Mouse (Mus musculus) layer of hippocampus, adult 9-11 months (tissue): ENCODE data around the gene Lfng.

Experiments
- DNase-seq: peaks from one replicate; pipeline ENCODE4 v3.0.0; 2022

The Lfng gene

DNA sequence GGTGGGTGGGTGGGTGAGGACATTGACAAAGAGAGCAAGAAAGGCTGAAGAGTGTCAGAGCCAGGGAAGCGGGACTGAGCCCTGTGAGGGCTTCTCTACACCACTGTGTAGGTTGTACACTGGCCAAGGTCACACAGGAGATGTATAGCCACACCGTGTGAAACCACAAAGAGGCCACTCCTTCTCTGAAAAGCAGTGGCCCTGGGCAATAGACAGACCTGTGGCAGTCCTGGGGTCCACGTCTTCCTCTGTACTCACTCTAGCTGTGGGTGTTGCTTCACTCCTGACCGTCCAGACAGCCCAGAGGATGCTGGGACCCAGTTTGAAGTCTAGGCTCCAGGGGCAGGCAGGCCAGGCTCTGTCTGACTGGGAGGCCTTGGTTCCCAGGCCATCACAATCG is 12.3 kb upstream of the Lfng start:
- no peak for DNase-seq

DNA sequence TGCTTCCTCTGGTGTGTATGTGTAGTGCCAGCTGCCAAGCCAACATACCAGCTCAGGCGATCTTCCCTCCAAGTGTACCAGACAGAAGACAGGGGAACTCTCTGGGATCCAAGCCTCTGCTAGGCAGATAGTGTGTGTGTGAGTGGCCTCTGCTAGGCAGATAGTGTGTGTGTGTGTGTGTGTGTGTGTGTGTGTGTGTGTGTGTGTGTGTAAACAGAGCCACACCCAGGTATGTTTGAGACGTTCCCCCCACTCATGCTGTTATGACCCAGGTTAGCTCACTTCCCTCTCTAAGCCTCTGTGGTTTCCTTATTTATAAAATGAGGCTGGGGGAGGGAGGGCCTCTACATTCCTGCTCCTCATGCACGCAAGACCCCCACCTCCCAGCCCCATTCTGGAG is 10.7 kb upstream of the Lfng start:
- no peak for DNase-seq

DNA sequence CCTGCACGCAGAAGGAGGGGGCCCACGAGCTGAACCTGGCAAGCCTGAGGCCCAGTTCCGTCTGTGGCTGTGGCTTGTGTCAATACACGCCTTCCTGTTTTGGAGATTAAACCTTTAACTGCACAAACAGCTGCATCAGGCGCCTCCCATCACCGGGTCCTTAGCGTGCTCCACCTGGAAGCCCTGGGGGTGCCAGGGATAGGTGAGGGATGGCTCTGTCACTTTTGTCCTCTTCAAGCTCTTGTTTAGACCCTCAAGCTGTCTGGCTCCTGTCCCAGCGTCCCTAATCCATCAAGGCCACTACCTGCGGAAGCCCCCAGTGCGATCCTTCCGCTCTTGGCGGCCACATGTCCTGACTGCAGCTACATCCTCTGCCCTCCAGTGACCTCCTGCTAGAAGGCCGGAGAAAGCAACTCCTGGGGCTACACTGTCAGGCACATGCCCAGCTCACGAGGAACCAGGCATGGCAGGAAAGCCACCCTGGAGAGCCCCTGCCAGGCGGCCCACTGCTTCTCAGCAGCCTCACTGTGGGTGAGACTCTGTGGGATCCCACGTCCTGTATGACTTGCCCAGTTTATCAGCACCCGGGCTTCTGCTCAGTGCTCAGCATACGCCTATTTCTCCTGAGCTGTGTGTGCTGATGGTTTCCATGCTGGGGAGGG is 10.1 kb upstream of the Lfng start:
- no peak for DNase-seq

GRCm38 (mm10) chr5:140597787-140598186 is 9.3 kb upstream of the Lfng start:
- DNase-seq = no peak

- DNase-seq = no peak
Measured at GRCm38 (mm10) chr5:140599939-140600338, 7.2 kb upstream of the Lfng start.

DNA sequence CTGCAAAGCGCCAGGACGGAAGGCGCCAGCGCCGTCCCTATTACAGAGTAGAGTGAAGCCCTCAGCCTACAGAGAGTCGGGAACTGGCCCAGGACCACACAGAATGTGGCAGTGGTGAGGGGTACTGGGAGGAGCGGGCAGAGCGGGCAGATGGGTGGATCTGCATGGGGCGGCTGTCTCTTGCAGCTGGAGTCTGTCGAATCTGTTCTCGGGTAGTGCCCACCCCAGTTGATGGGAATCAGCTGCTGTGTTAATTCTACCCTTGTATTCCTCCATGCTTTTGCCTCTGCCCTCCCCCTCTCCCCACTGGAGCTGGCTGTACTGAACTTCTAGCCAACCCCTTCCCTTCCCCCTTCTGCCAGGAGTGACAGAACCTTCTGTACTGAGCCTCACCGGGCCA is 5.4 kb upstream of the Lfng start:
- no peak for DNase-seq

DNA sequence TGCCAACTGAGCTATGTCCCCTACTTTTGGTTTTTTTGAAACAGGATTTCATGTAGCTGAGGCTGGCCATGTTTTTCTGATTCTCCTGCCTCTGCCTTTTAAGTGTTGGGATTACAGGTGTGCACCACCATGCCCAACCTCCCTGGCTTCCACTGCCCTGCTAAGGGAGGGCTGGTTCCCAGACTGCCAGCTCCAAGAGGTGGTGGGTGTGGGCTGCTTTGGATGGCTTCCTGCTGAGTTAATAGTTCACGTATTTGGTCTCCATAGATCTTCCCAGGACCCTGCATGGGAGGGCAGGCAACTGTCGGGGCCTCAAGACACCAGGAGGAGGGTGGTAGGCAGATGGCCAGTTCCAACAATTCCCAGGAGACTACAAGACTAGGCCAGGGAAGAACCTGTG is 4.6 kb upstream of the Lfng start:
- no peak for DNase-seq

DNA sequence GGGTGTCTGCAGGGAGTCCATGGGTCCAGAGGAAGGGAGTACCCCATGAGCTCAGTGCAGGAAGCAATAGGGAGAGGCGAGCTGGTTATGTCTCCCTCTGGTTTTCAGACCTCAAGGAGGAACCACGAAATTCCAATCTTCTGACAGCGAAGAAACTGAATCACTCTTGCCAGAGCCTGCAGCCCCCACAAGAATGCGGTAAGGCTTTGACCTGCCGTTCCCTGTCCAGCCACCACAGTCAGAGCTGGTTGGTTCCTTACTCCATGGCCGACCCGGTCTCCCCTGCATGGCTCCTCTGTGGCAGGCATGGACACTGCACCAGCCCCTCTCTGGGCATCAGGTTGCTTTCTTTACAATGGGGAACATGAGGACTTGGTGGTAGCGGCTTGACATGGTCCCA is 2.7 kb upstream of the Lfng start:
- DNase-seq = no peak

- DNase-seq = no peak
Measured at GRCm38 (mm10) chr5:140605228-140605627, 1.9 kb upstream of the Lfng start.

DNA sequence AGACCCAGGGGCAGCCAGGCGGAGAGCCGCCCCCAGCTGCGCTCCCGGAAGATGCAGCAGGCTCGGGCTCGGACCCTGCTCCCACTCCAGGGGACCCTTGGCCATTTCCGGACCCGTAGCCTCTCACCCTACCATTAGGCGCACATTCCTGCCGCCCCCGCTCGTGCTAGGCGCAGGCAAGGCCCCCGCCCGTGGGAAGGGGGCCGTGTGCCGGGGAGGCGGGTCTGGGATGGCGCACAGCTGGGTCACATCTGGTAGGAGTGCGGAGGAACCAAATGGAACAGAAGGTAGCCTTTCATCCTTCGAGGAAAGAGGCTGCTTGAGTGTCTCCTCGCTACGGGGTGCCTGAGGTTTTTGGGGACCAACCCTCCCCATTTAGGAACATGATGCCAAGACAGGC is 734 bp upstream of the Lfng start:
- no peak for DNase-seq

GRCm38 (mm10) chr5:140607836-140608633 is 915 bp downstream of the Lfng start:
- DNase-seq = no peak

DNA sequence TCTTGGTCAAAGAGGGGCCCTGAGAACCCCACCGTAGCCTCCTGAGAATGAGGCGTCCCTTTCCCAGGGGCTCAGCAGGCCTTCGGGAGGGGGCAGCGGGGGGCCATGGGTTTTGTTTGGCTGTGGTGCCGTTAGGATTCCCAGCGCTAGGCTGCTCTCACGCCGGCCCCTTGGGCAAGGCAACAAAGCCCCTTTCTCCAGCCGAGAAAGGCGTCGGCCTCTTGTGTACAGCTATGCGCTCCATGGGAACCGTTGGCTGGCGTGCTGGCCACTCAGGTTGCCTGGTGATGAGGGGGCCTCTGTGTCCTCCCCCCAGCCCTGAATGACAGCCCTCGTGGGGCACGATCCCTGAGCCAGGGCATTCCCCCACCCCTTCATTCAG is 1.5 kb downstream of the Lfng start:
- peak; percentile 60 for DNase-seq

GRCm38 (mm10) chr5:140609511-140610272 is 2.6 kb downstream of the Lfng start:
- DNase-seq = peak; percentile 72

GRCm38 (mm10) chr5:140610273-140611011 is 3.3 kb downstream of the Lfng start:
- DNase-seq = no peak

DNA sequence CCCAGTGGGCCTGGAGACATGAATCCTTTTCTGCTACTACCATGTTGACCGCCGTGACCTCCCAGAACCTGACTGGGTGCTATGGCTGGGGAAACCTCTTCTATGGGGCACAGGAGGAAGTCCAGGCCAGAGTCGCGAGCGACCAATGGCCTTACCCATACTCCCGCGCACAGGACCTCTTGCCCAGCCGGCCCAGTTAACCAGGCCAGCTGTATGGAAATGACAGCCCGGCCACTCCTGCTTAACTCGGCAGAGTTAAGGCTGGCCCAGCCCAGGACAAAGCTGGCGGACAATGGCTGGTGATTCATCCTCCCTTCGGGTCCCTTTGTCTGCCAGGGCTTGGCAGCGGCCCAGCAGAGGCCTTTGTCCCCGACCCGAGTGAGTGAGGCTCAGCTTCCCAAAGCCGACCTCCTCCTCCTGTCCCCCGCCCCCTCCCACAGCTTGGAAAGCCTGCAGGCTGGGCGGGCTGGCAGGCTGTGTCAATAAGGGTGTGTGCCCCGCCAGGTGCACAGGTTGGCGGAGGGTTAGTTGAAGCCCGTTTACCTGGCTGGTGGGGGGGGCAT is 4.0 kb downstream of the Lfng start:
- DNase-seq = peak; percentile 86

GRCm38 (mm10) chr5:140611611-140612185 is 4.6 kb downstream of the Lfng start:
- no peak for DNase-seq

DNA sequence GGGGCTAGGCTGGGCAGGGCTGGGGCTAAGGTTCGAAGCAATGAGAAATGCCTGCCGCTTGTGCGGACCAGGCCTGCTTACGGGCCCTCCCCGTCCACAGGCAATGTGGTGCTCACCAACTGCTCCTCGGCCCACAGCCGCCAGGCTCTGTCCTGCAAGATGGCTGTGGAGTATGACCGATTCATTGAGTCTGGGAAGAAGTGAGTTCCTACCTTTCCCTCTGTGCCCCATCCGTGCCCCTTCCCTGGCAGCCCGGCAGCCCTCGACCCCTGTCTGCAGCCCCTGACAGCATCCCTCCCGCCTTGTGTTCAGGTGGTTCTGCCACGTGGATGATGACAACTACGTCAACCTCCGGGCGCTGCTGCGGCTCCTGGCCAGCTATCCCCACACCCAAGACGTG is 5.1 kb downstream of the Lfng start:
- no peak for DNase-seq

GRCm38 (mm10) chr5:140614141-140614540 is 7.0 kb downstream of the Lfng start:
- peak; percentile 1 for DNase-seq

DNA sequence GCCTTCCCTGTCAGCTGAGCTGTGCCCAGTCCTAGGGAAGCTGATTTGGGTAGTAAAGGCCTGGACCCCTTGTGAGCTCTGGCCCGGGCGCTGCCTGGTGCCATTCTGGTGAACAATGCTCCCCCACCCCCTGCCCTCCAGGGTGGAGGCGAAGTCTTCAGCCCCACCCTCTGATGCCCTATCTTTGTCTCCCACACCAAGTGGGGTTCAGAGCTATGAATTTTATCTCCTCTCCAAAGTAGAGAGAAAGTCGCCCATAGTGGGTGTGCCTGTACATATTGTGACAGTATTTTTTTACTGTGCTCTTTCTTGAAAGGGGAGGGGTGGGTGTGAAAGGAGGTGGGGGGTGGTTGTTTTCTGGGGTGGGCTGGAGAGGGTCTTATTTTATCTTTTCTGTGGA is 7.7 kb downstream of the Lfng start:
- DNase-seq = no peak

GRCm38 (mm10) chr5:140615321-140616109 is 8.4 kb downstream of the Lfng start:
- peak; percentile 1 for DNase-seq

DNA sequence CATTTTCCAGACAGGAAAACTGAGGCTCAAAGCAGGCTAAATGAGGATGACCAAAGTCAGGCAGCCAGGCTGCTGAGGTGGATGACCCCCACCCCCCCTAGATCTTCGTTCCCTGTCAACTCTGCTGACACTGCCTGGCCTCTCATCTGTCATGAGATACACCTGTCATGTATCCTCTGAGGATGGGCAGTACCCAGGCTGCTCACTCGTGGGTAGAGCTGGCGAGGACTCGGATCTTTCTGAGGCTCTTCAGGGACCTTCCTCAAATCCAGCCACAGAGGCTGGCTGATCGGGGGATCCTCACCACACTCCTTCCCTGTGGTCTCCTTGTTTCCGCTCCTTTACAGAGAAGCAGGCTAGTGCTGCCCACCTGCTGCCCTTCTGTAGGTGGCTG is 9.0 kb downstream of the Lfng start:
- peak; percentile 2 for DNase-seq

GRCm38 (mm10) chr5:140616691-140617090 is 9.6 kb downstream of the Lfng start:
- DNase-seq = peak; percentile 36
